Mouse (Mus musculus) macrophage (primary cell): ENCODE data around the gene Olfml3. TPM values are rescaled to one million over a fixed set of nuclear protein-coding genes. Genes with fewer than 3 reads are reported as not detected.

Experiments
- H3K27ac ChIP-seq: fragments of 350-480 bp; formaldehyde crosslinking; 2 replicates; pipeline ENCODE4 v1.9.0; 2021
- H3K36me3 ChIP-seq: fragments of 350-480 bp; formaldehyde crosslinking; 2 replicates; pipeline ENCODE4 v1.9.0; 2021; ENCODE audit errors: inconsistent target
- H3K4me3 ChIP-seq: fragments of 350-480 bp; formaldehyde crosslinking; 2 replicates; pipeline ENCODE4 v1.9.0; 2021; ENCODE audit errors: inconsistent target
- H3K79me2 ChIP-seq: fragments of 350-480 bp; formaldehyde crosslinking; 2 replicates; pipeline ENCODE4 v1.9.0; 2021; ENCODE audit errors: inconsistent target
- WGBS: methylation state at CpG from one replicate; pipeline ENCODE4 v1.1.7; 2026; ENCODE audit warnings: inconsistent platforms; ENCODE audit not compliant: missing documents; 5-methylcytosine and 5-hydroxymethylcytosine counted together
- polyA plus RNA-seq: library from polyadenylated mRNA; stranded (reverse); fragments of 250-400 nt; gene quantifications from 3 replicates; pipeline ENCODE4 v1.2.4, GENCODE M21; 2018; ENCODE audit warnings: inconsistent platforms

Olfml3 gene
- polyA plus RNA-seq, 1 experiment from 2014 or later: 0.04 TPM

- H3K27ac ChIP-seq: no peak overlapping the region
- H3K36me3 ChIP-seq: no peaks in the 10 kb centered on the region
- WGBS: 65% methylated on average over 6 of the region's 6 CpGs
- no peaks in the 10 kb centered on the region for H3K79me2 ChIP-seq
- H3K4me3 ChIP-seq: no peak overlapping the region
Measured at GRCm38 (mm10) chr3:103704661-103705060, 33.1 kb downstream of the Olfml3 start.

- H3K27ac ChIP-seq: no peak overlapping the region
- H3K36me3 ChIP-seq: no peaks in the 10 kb centered on the region
- H3K79me2 ChIP-seq: no peaks in the 10 kb centered on the region
- no peak overlapping the region for H3K4me3 ChIP-seq
- 100% methylated on average over 1 of the region's 1 CpGs for WGBS
Measured at GRCm38 (mm10) chr3:103696388-103696925, 41.3 kb downstream of the Olfml3 start.

- 82% methylated on average over 3 of the region's 3 CpGs for WGBS
- H3K27ac ChIP-seq: no peak overlapping the region
- no peaks in the 10 kb centered on the region for H3K79me2 ChIP-seq
- H3K36me3 ChIP-seq: no peaks in the 10 kb centered on the region
- no peak overlapping the region for H3K4me3 ChIP-seq
Measured at GRCm38 (mm10) chr3:103695556-103695955, 42.2 kb downstream of the Olfml3 start.

- H3K79me2 ChIP-seq: no peaks in the 10 kb centered on the region
- WGBS: 77% methylated on average over 3 of the region's 3 CpGs
- no peaks in the 10 kb centered on the region for H3K36me3 ChIP-seq
- H3K4me3 ChIP-seq: no peak overlapping the region
- no peak overlapping the region for H3K27ac ChIP-seq
Measured at GRCm38 (mm10) chr3:103690506-103690905, 47.3 kb downstream of the Olfml3 start.

- Histone ChIP-seq H3K79me2 (no peaks in the 10 kb centered on the region), H3K36me3 (no peaks in the 10 kb centered on the region), H3K4me3 (no peak overlapping the region), H3K27ac (no peak overlapping the region)
- WGBS: 86% methylated on average over 1 of the region's 1 CpGs
Measured at GRCm38 (mm10) chr3:103689043-103689442, 48.8 kb downstream of the Olfml3 start.

GRCm38 (mm10) chr3:103683966-103684319 lies 53.9 kb downstream of the Olfml3 start:
- no peaks in the 10 kb centered on the region for H3K79me2 ChIP-seq
- WGBS: 75% methylated on average over 5 of the region's 5 CpGs
- H3K27ac ChIP-seq: no peak overlapping the region
- H3K36me3 ChIP-seq: no peaks in the 10 kb centered on the region
- H3K4me3 ChIP-seq: no peak overlapping the region

GRCm38 (mm10) chr3:103683234-103683965 lies 54.4 kb downstream of the Olfml3 start:
- 33% methylated on average over 21 of the region's 21 CpGs for WGBS
- no peak overlapping the region for H3K27ac ChIP-seq
- no peak overlapping the region for H3K4me3 ChIP-seq
- no peaks in the 10 kb centered on the region for H3K79me2 ChIP-seq
- no peaks in the 10 kb centered on the region for H3K36me3 ChIP-seq

- no peaks in the 10 kb centered on the region for H3K36me3 ChIP-seq
- 77% methylated on average over 4 of the region's 4 CpGs for WGBS
- H3K27ac ChIP-seq: no peak overlapping the region
- no peak overlapping the region for H3K4me3 ChIP-seq
- H3K79me2 ChIP-seq: no peaks in the 10 kb centered on the region
Measured at GRCm38 (mm10) chr3:103682473-103682872, 55.3 kb downstream of the Olfml3 start.

GRCm38 (mm10) chr3:103678811-103679210 lies 59.0 kb downstream of the Olfml3 start:
- 66% methylated on average over 6 of the region's 6 CpGs for WGBS
- H3K27ac ChIP-seq: no peak overlapping the region

GRCm38 (mm10) chr3:103672716-103673115 lies 65.1 kb downstream of the Olfml3 start:
- Histone ChIP-seq H3K36me3 (no peaks in the 10 kb centered on the region), H3K27ac (no peak overlapping the region), H3K79me2 (no peaks in the 10 kb centered on the region), H3K4me3 (no peak overlapping the region)
- WGBS: 73% methylated on average over 7 of the region's 7 CpGs

More at GRCm38 (mm10) chr3:103678811-103679210, 59.0 kb downstream of the Olfml3 start:
- Histone ChIP-seq H3K79me2 (no peaks in the 10 kb centered on the region), H3K36me3 (no peaks in the 10 kb centered on the region), H3K4me3 (no peak overlapping the region)

Other genes with a start within 250 kb of the Olfml3 start
- not detected in 3 replicates for gene Syt6, start 162.8 kb downstream of the Olfml3 start, polyA plus RNA-seq
- gene Atg4a-ps, start 91.9 kb downstream of the Olfml3 start, polyA plus RNA-seq: 0.18 to 0.29 TPM (median 0.23 TPM) in 3 replicates
- not detected in 3 replicates for gene Gm10964, start 1.4 kb upstream of the Olfml3 start, polyA plus RNA-seq
- gene Hipk1, start 53.6 kb upstream of the Olfml3 start, polyA plus RNA-seq: 29.3 to 50.0 TPM (median 35.0 TPM) in 3 replicates
- 4.8 to 7.4 TPM (median 5.8 TPM) in 3 replicates for gene Dclre1b, start 71.4 kb upstream of the Olfml3 start, polyA plus RNA-seq
- 5.2 to 11.4 TPM (median 9.4 TPM) in 3 replicates for gene Ap4b1, start 71.5 kb upstream of the Olfml3 start, polyA plus RNA-seq
- 0.11 TPM in 1 of 3 replicates, not detected in the others for gene Gm43064, start 71.6 kb upstream of the Olfml3 start, polyA plus RNA-seq
- not detected in 3 replicates for gene Bcl2l15, start 94.6 kb upstream of the Olfml3 start, polyA plus RNA-seq
- gene Ptpn22, start 121.8 kb upstream of the Olfml3 start, polyA plus RNA-seq: 18.6 to 55.2 TPM (median 22.4 TPM) in 3 replicates
- gene Rsbn1, start 176.1 kb upstream of the Olfml3 start, polyA plus RNA-seq: 7.3 to 9.9 TPM (median 7.8 TPM) in 3 replicates
- 10.5 to 13.4 TPM (median 13.3 TPM) in 3 replicates for gene Phtf1, start 230.1 kb upstream of the Olfml3 start, polyA plus RNA-seq